ENCODE assay signal across 10 mouse cellular contexts in genomic region chr6:113890858-113891213, GRCm38 (mm10).
A peak's percentile ranks its signal among the peaks of the same experiment; 100 is the strongest.
DNase-seq lines count a peak whose midpoint lies in the region; ATAC-seq and TF ChIP-seq lines count a peak whose summit lies in the region.
"Had no signal": no experiment of that assay in that cellular context is flagged by ENCODE, and none has a peak within 500 bp of the region (broad histone marks: within the 10 kb centered on the region; RNA-seq: fewer than 3 reads in every experiment).

No protein-coding gene starts in this region.

- TF ChIP-seq CTCF in E14TG2a.4 (conservative IDR thresholded peaks at IDR 0.05; ENCODE audit: low read length), result no peak
- no peak for TF ChIP-seq CTCF in liver, embryonic 14.5 days (IDR thresholded peaks at IDR 0.05; ENCODE audit: low read depth)

- H3K9ac ChIP-seq in forebrain, embryonic 16.5 days (replicated peaks; ENCODE audit: low read depth, low read length), result peak overlapping the region; percentile 75
- H3K9ac ChIP-seq in liver, embryonic 14.5 days (replicated peaks), result no peak overlapping the region

- peak overlapping the region; percentile 64 for H3K4me2 ChIP-seq in forebrain, embryonic 16.5 days (ENCODE audit: low read length)
- H3K4me2 ChIP-seq in liver, embryonic 14.5 days (ENCODE audit: low read depth), result peak overlapping the region; percentile 3

- peaks cover 100% of the 10 kb centered on the region for H3K27me3 ChIP-seq in heart, embryonic 10.5 days (ENCODE audit: insufficient read depth, poor library complexity, severe bottlenecking)
- peaks cover 67% of the 10 kb centered on the region for H3K27me3 ChIP-seq in E14TG2a.4 (ENCODE audit: insufficient read depth, low read length)
- no peaks in the 10 kb centered on the region for H3K27me3 ChIP-seq in forebrain, embryonic 16.5 days (replicated peaks; ENCODE audit: control insufficient read depth, insufficient read depth, low read length)
- H3K27me3 ChIP-seq in liver, embryonic 14.5 days (ENCODE audit: control insufficient read depth, insufficient read depth, low read length), result peaks cover 6% of the 10 kb centered on the region

- no peak for TF ChIP-seq EP300 in liver, embryonic 14.5 days (IDR thresholded peaks at IDR 0.05; ENCODE audit: low read depth)

- H3K36me3 ChIP-seq in heart, embryonic 10.5 days, result no peaks in the 10 kb centered on the region
- H3K36me3 ChIP-seq in E14TG2a.4 (ENCODE audit: insufficient read depth, low read length), result no peaks in the 10 kb centered on the region
- H3K36me3 ChIP-seq in forebrain, embryonic 16.5 days (ENCODE audit: control insufficient read depth, insufficient read depth), result no peaks in the 10 kb centered on the region
- H3K36me3 ChIP-seq in liver, embryonic 14.5 days (replicated peaks; ENCODE audit: control insufficient read depth, insufficient read depth, low read depth), result no peaks in the 10 kb centered on the region

- peak; percentile 58 for ATAC-seq in forebrain, embryonic 16.5 days
- ATAC-seq in liver, embryonic 14.5 days (ENCODE audit: insufficient read depth), result no peak

- no peak for DNase-seq in heart, embryonic 10.5 days (ENCODE audit: low spot score)
- no peak for DNase-seq in heart, adult 8-10 months (ENCODE audit: low spot score)
- DNase-seq in liver, embryonic 14.5 days (ENCODE audit: low read depth in 3 of 3, low spot score in 3 of 3), result no peak
- no peak for DNase-seq in adrenal gland, postnatal 10 days
- no peak for DNase-seq in kidney, adult 11 months
- DNase-seq in embryo, embryonic 11 days, result no peak
- DNase-seq: adrenal gland, adult 8-10 months; gastrocnemius, postnatal 14 days had no signal

- no peaks in the 10 kb centered on the region for H3K9me3 ChIP-seq in heart, embryonic 10.5 days
- no peaks in the 10 kb centered on the region for H3K9me3 ChIP-seq in E14TG2a.4 (ENCODE audit: low read length)
- H3K9me3 ChIP-seq in forebrain, embryonic 16.5 days (ENCODE audit: control insufficient read depth, low read length), result no peaks in the 10 kb centered on the region
- no peaks in the 10 kb centered on the region for H3K9me3 ChIP-seq in liver, embryonic 14.5 days (ENCODE audit: control insufficient read depth, low read length)

- WGBS in heart, embryonic 10.5 days, result 2% methylated on average over 10 of the region's 10 CpGs
- WGBS in forebrain, embryonic 16.5 days, result 2% methylated on average over 10 of the region's 10 CpGs
- WGBS in liver, embryonic 14.5 days (ENCODE audit: insufficient replicate concordance), result 3% methylated on average over 10 of the region's 10 CpGs

- H3K4me3 ChIP-seq in heart, embryonic 10.5 days, result peak overlapping the region; percentile 55
- peak overlapping the region; percentile 77 for H3K4me3 ChIP-seq in E14TG2a.4 (replicated peaks; ENCODE audit: low read length)
- H3K4me3 ChIP-seq in forebrain, embryonic 16.5 days (replicated peaks; ENCODE audit: low read length), result peak overlapping the region; percentile 65
- H3K4me3 ChIP-seq in liver, embryonic 14.5 days (ENCODE audit: insufficient read depth in 1 of 2, low read depth in 2 of 2, low read length in 2 of 2), result peak overlapping the region in 1 of 2 experiments; percentile 20; a peak in 2 of 4 replicates

- no peak overlapping the region for H3K27ac ChIP-seq in heart, embryonic 10.5 days
- peak overlapping the region; percentile 81 for H3K27ac ChIP-seq in forebrain, embryonic 16.5 days (ENCODE audit: low read length)
- no peak overlapping the region for H3K27ac ChIP-seq in liver, embryonic 14.5 days

- peaks cover 7% of the 10 kb centered on the region for H3K4me1 ChIP-seq in heart, embryonic 10.5 days
- peaks cover 62% of the 10 kb centered on the region for H3K4me1 ChIP-seq in E14TG2a.4 (replicated peaks; ENCODE audit: low read depth, low read length)
- peaks cover 25% of the 10 kb centered on the region for H3K4me1 ChIP-seq in forebrain, embryonic 16.5 days (replicated peaks; ENCODE audit: control insufficient read depth, insufficient read depth, low read length)
- peaks cover 0 to 10% of the 10 kb centered on the region in 2 experiments; a peak in 2 of 4 replicates for H3K4me1 ChIP-seq in liver, embryonic 14.5 days (replicated peaks; ENCODE audit: control insufficient read depth in 2 of 2, insufficient read depth in 2 of 2, low read length in 1 of 2)
